Mouse (Mus musculus): ENCODE measurements around the gene 4430402I18Rik.

The 4430402I18Rik gene

GRCm38 (mm10) chr19:28900771-28901170 lies 66.8 kb downstream of the 4430402I18Rik start:
- no peak for DNase-seq (ENCODE audit: low spot score)

- DNase-seq (ENCODE audit: low spot score), result no peak
These were observed 70.1 kb downstream of the 4430402I18Rik start for GRCm38 (mm10) chr19:28897497-28897896.

GRCm38 (mm10) chr19:28896639-28897038 lies 71.0 kb downstream of the 4430402I18Rik start:
- no peak for DNase-seq (ENCODE audit: low spot score)

GRCm38 (mm10) chr19:28891864-28892263 lies 75.7 kb downstream of the 4430402I18Rik start:
- no peak for DNase-seq (ENCODE audit: low spot score)

GRCm38 (mm10) chr19:28891238-28891637 lies 76.4 kb downstream of the 4430402I18Rik start:
- DNase-seq (ENCODE audit: low spot score), result peak; percentile 57

- no peak for DNase-seq (ENCODE audit: low spot score)
These were observed 78.3 kb downstream of the 4430402I18Rik start for GRCm38 (mm10) chr19:28889251-28889650.

GRCm38 (mm10) chr19:28888496-28888895 lies 79.1 kb downstream of the 4430402I18Rik start:
- DNase-seq (ENCODE audit: low spot score), result no peak

- peak; percentile 52 for DNase-seq (ENCODE audit: low spot score)
These were observed 84.5 kb downstream of the 4430402I18Rik start for GRCm38 (mm10) chr19:28883126-28883525.

GRCm38 (mm10) chr19:28879476-28879875 lies 88.1 kb downstream of the 4430402I18Rik start:
- no peak for DNase-seq (ENCODE audit: low spot score)

GRCm38 (mm10) chr19:28870351-28870750 lies 97.2 kb downstream of the 4430402I18Rik start:
- DNase-seq (ENCODE audit: low spot score), result no peak

- no peak for DNase-seq (ENCODE audit: low spot score)
These were observed 98.2 kb downstream of the 4430402I18Rik start for GRCm38 (mm10) chr19:28869251-28869855.

- DNase-seq (ENCODE audit: low spot score), result no peak
These were observed 102.1 kb downstream of the 4430402I18Rik start for GRCm38 (mm10) chr19:28865501-28865900.

- no peak for DNase-seq (ENCODE audit: low spot score)
These were observed 102.6 kb downstream of the 4430402I18Rik start for GRCm38 (mm10) chr19:28864981-28865380.

- DNase-seq (ENCODE audit: low spot score), result no peak
These were observed 104.0 kb downstream of the 4430402I18Rik start for GRCm38 (mm10) chr19:28863626-28864025.

GRCm38 (mm10) chr19:28860246-28860645 lies 107.4 kb downstream of the 4430402I18Rik start:
- no peak for DNase-seq (ENCODE audit: low spot score)

- no peak for DNase-seq (ENCODE audit: low spot score)
These were observed 112.8 kb downstream of the 4430402I18Rik start for GRCm38 (mm10) chr19:28854831-28855230.

- no peak for DNase-seq (ENCODE audit: low spot score)
These were observed 115.6 kb downstream of the 4430402I18Rik start for GRCm38 (mm10) chr19:28852001-28852400.

GRCm38 (mm10) chr19:28850510-28850909 lies 117.1 kb downstream of the 4430402I18Rik start:
- no peak for DNase-seq (ENCODE audit: low spot score)

- no peak for DNase-seq (ENCODE audit: low spot score)
These were observed 122.5 kb downstream of the 4430402I18Rik start for GRCm38 (mm10) chr19:28844946-28845710.
